Mouse (Mus musculus): ENCODE data around the gene Stat5a.

DNA sequence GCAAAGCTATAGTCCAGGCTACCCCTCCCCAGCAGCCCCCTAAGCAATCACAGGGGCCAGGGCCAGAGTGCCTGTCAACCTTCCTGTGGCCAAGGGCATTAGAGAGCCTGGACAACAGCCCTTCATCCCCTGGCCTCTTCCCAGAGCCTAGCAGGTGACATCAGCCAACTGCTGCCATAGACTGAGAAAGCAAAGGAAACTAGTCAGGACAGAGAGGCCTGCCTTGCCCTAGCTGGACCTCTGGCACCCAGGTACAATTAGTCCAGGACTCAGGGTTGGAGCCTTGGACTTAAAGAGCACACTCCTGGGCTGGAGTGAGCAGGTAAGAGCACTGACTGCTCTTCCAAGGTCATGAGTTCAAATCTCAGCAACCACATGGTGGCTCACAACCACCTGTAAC lies 26.3 kb downstream of the Stat5a start:
- TF ChIP-seq POLR2A (IDR thresholded peaks at IDR 0.05; ENCODE audit: control insufficient read depth, extremely low read depth, insufficient read depth, low read length, poor library complexity): no peak
- TF ChIP-seq CTCF (IDR thresholded peaks at IDR 0.05; ENCODE audit: borderline replicate concordance, control insufficient read depth, extremely low read depth, insufficient read depth, low read length, poor library complexity): no peak
